Mouse (Mus musculus) MEL (cell line): ENCODE measurements around the gene Gm38431. TPM values are rescaled to one million over a fixed set of nuclear protein-coding genes. Genes with fewer than 3 reads are reported as not detected.

Source experiments
- DNase-seq: peaks from one replicate; pipeline ENCODE4 v3.0.0; 2011; ENCODE audit warnings: low read depth, low spot score
- H3K27ac ChIP-seq: 2 replicates; pipeline ENCODE4 v1.5.1; 2012; ENCODE audit warnings: low read depth, mild to moderate bottlenecking, control low read depth, low read length, moderate library complexity; ENCODE audit not compliant: control insufficient read depth
- H3K27me3 ChIP-seq, 2 experiments: fragments of 150-350 bp in 1 of 2; sonication (generic) in 1 of 2; 2 replicates each; pipeline ENCODE4 v1.6.1; 2012; ENCODE audit warnings: low read length in 2 of 2, mild to moderate bottlenecking in 2 of 2, improper control_type of control experiment in 1 of 2, moderate library complexity in 1 of 2; ENCODE audit not compliant: insufficient read depth in 2 of 2, control insufficient read depth in 1 of 2
- H3K36me3 ChIP-seq, 2 experiments: 2 replicates each; pipeline ENCODE4 v1.6.1; 2012 to 2014; ENCODE audit warnings: low read length in 2 of 2, improper control_type of control experiment in 1 of 2, inconsistent platforms in 1 of 2, mild to moderate bottlenecking in 1 of 2; ENCODE audit not compliant: insufficient read depth in 2 of 2, control insufficient read depth in 1 of 2
- H3K4me1 ChIP-seq, 2 experiments: fragments of 150-350 bp in 1 of 2; sonication (generic) in 1 of 2; 2 replicates each; pipeline ENCODE4 v1.6.1; 2012; ENCODE audit warnings: low read length in 2 of 2, improper control_type of control experiment in 1 of 2, mild to moderate bottlenecking in 1 of 2; ENCODE audit not compliant: insufficient read depth in 2 of 2, control insufficient read depth in 1 of 2
- H3K4me3 ChIP-seq, 2 experiments: fragments of 150-350 bp in 1 of 2; sonication (generic) in 1 of 2; 2 replicates each; pipeline ENCODE4 v1.5.1; 2012; ENCODE audit warnings: low read depth in 2 of 2, low read length in 2 of 2, mild to moderate bottlenecking in 2 of 2, moderate library complexity in 2 of 2, control low read depth in 1 of 2, improper control_type of control experiment in 1 of 2; ENCODE audit not compliant: control insufficient read depth in 1 of 2, insufficient read depth in 1 of 2
- H3K79me2 ChIP-seq: 2 replicates; pipeline ENCODE4 v1.6.1; 2012; ENCODE audit warnings: mild to moderate bottlenecking, low read length, moderate library complexity; ENCODE audit not compliant: control insufficient read depth, poor library complexity, insufficient read depth
- H3K9ac ChIP-seq: 2 replicates; pipeline ENCODE4 v1.6.1; 2012; ENCODE audit warnings: low read depth, mild to moderate bottlenecking, control low read depth, low read length, moderate library complexity; ENCODE audit not compliant: control insufficient read depth, poor library complexity, severe bottlenecking
- H3K9me3 ChIP-seq: fragments of 150-350 bp; sonication (generic); replicated peaks from 2 replicates; pipeline ENCODE4 v1.6.1; 2012; ENCODE audit warnings: mild to moderate bottlenecking, low read length, improper control_type of control experiment, moderate library complexity; ENCODE audit not compliant: insufficient read depth
- CHD1 ChIP-seq: IDR thresholded peaks from 2 replicates; pipeline ENCODE4 v1.6.1; 2012; ENCODE audit warnings: low read depth, mild to moderate bottlenecking, inconsistent platforms, low read length, improper control_type of control experiment
- CHD2 ChIP-seq: IDR thresholded peaks from 2 replicates; pipeline ENCODE4 v1.6.1; 2011; ENCODE audit warnings: low read length, improper control_type of control experiment
- GATA1 ChIP-seq: IDR thresholded peaks from 2 replicates; pipeline ENCODE4 v1.6.1; 2011; ENCODE audit warnings: low read depth, low read length, improper control_type of control experiment
- JUND ChIP-seq: IDR thresholded peaks from 2 replicates; pipeline ENCODE4 v1.6.1; 2011; ENCODE audit warnings: low read depth, mild to moderate bottlenecking, improper control_type of control experiment, low read length
- MYB ChIP-seq: IDR thresholded peaks from 2 replicates; pipeline ENCODE4 v1.6.1; 2011; ENCODE audit warnings: mild to moderate bottlenecking, low read depth, low read length, improper control_type of control experiment
- NRF1 ChIP-seq: IDR thresholded peaks from 2 replicates; pipeline ENCODE4 v1.6.1; 2014; ENCODE audit warnings: low read depth, mild to moderate bottlenecking, inconsistent platforms, low read length, improper control_type of control experiment, moderate library complexity; ENCODE audit not compliant: poor library complexity, insufficient read depth, severe bottlenecking
- POLR2AphosphoS2 ChIP-seq: IDR thresholded peaks from 2 replicates; pipeline ENCODE4 v1.6.1; 2011; ENCODE audit warnings: low read length, improper control_type of control experiment
- POLR2AphosphoS5 ChIP-seq: IDR thresholded peaks from 2 replicates; pipeline ENCODE4 v1.6.1; 2012; ENCODE audit warnings: low read depth, borderline replicate concordance, mild to moderate bottlenecking, inconsistent platforms, low read length, moderate library complexity, mixed read lengths
- RCOR1 ChIP-seq: IDR thresholded peaks from 2 replicates; pipeline ENCODE4 v1.6.1; 2012; ENCODE audit warnings: low read depth, mild to moderate bottlenecking, inconsistent platforms, low read length, improper control_type of control experiment
- SMC3 ChIP-seq: IDR thresholded peaks from 2 replicates; pipeline ENCODE4 v1.6.1; 2011; ENCODE audit warnings: low read depth, low read length, improper control_type of control experiment
- TAL1 ChIP-seq: IDR thresholded peaks from 2 replicates; pipeline ENCODE4 v1.6.1; 2012; ENCODE audit warnings: mild to moderate bottlenecking, inconsistent platforms, low read length, moderate library complexity, mixed read lengths
- ZC3H11A ChIP-seq: IDR thresholded peaks from 2 replicates; pipeline ENCODE4 v1.6.1; 2012; ENCODE audit warnings: low read depth, mild to moderate bottlenecking, inconsistent platforms, low read length, improper control_type of control experiment
- ZKSCAN1 ChIP-seq: IDR thresholded peaks from 2 replicates; pipeline ENCODE4 v1.6.1; 2012; ENCODE audit warnings: low read depth, mild to moderate bottlenecking, inconsistent platforms, low read length, improper control_type of control experiment, moderate library complexity
- polyA plus RNA-seq, 2 experiments: library from polyadenylated mRNA; stranded (reverse) in 1 of 2; unstranded in 1 of 2; fragments of >175 nt in 1 of 2; fragments of >200 nt in 1 of 2; gene quantifications; 2 replicates each; pipeline versions ENCODE4 v1.2.1 to v1.2.4; 2012; ENCODE audit warnings: low replicate concordance in 2 of 2, low read depth in 1 of 2; ENCODE audit not compliant: insufficient read length in 2 of 2, insufficient read depth in 1 of 2, missing spikeins in 1 of 2
- total RNA-seq: library from RNA; depleted of rRNA; stranded (reverse); fragments of 300-350 nt; gene quantifications from 2 replicates; pipeline ENCODE4 v1.2.3, GENCODE M21; 2012

Gene Gm38431
- total and polyA plus RNA-seq, 3 experiments, result 38.9 to 191 (median 42.1) TPM

DNA sequence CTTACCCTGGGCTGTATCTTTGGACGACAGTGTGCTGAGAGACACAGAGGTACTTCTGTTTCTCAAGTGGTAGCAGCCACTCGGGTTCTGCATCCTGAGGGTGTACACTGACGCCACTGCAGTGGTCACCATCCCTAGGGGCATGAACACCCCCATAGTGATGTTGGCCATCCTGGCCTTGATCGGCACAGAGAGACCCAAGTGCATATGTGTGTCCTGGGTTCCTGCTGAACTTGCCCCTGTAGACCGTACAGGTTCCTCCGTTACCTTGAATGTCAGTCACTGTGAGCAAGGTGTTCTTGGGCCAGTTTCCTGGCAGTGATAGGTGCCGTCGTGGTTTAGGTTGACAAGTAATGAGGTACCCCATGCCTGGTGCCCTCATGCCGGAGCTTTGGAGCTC is 1.6 kb upstream of the Gm38431 start:
- peaks cover 38% of the 10 kb centered on the region for H3K79me2 ChIP-seq
- no peak overlapping the region for H3K9ac ChIP-seq
- H3K4me3 ChIP-seq, result no peak overlapping the region
- DNase-seq, result no peak
- H3K36me3 ChIP-seq, result peaks cover 19 to 33% of the 10 kb centered on the region in 2 experiments
- no peaks in the 10 kb centered on the region for H3K27me3 ChIP-seq
- no peak overlapping the region for H3K27ac ChIP-seq
- H3K4me1 ChIP-seq, result peaks cover 14 to 33% of the 10 kb centered on the region in 2 experiments
- TF ChIP-seq POLR2AphosphoS5, result no peak
- H3K9me3 ChIP-seq, result no peaks in the 10 kb centered on the region

DNA sequence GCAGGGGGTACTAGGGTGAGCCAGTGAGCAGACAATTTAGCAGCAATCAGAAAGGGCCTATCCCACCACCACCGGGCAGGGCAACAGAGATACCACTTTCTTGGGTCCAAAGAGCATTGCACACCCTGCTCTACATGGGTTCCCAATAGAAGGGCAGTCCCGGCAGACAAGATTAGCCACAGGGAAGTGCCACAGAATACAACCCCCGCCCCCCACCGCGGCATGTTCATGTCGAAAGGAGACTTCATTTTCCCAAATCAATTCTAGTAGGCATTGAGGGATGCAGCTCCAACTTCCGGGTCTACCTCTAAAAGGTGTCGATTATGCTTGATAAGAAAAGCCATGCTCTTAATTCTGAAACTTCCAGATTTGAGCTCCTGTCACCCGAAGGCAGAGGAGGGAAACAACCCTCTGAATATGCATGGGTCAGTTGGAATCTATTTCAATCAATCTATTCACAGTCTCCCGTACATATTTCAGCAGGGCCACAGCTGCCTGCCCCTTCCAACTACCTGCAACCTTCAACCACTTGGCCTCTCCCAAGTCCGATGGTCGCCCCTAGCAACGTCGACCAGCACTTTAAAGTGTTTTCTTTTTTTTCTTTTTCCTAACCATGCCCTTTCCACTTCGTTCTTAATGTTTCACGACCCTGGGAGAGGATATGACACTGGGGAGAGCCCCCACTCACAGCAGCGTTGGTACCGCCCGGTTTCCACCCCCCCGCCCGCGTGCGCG is 658 bp downstream of the Gm38431 start:
- Histone ChIP-seq H3K4me1 (peaks cover 11 to 22% of the 10 kb centered on the region in 2 experiments), H3K79me2 (peaks cover 58% of the 10 kb centered on the region), H3K9ac (peak overlapping the region; percentile 86), H3K36me3 (peaks cover 25 to 33% of the 10 kb centered on the region in 2 experiments), H3K4me3 (peak overlapping the region; percentile 64 to 72), H3K9me3 (no peaks in the 10 kb centered on the region), H3K27me3 (no peaks in the 10 kb centered on the region), H3K27ac (peak overlapping the region; percentile 93)
- TF ChIP-seq ZKSCAN1 (no peak), CHD2 (no peak), NRF1 (no peak), SMC3 (no peak), GATA1 (peak; percentile 70), JUND (no peak), CHD1 (no peak), MYB (no peak)
- DNase-seq, result peak; percentile 86

DNA sequence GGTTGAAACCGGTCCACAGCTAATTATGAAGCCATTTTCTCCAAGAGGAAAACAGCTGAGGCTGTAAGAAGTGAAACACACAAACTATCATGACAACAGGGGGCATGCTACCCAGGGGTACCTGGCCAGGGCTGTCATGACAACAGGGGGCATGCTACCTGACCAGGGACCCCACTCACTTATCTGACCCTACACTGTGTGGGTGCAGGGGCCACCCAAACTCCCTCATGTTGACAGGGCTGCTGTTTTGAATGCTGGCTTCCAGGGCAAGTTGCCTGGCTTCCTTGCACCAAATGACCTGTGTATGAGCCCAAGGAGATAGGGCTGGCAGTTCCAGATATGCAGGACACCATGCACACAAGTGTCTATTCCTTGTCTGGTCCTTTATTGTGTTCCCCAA is 1.3 kb downstream of the Gm38431 start:
- Histone ChIP-seq H3K9ac (peak overlapping the region; percentile 86), H3K79me2 (peaks cover 64% of the 10 kb centered on the region), H3K4me3 (peak overlapping the region; percentile 64 to 72), H3K4me1 (peaks cover 11 to 22% of the 10 kb centered on the region in 2 experiments), H3K36me3 (peaks cover 25 to 39% of the 10 kb centered on the region in 2 experiments), H3K27me3 (no peaks in the 10 kb centered on the region), H3K9me3 (no peaks in the 10 kb centered on the region), H3K27ac (peak overlapping the region; percentile 93)
- no peak for DNase-seq
- TF ChIP-seq POLR2AphosphoS2 (no peak), RCOR1 (no peak), ZC3H11A (no peak), TAL1 (0 out of 2 replicates have a peak, but pooled peaks have one; percentile 5)
